Mouse (Mus musculus) thymus, adult 2 months (tissue): ENCODE measurements around the gene Scaf1.

Experiments used
- CTCF ChIP-seq: fragments of 200-500 bp; IDR thresholded peaks from 2 replicates; pipeline ENCODE4 v1.5.1; 2012; ENCODE audit warnings: mild to moderate bottlenecking, control low read depth, low read length, moderate library complexity, borderline replicate concordance; ENCODE audit not compliant: control insufficient read depth, poor library complexity, insufficient read depth; ENCODE audit errors: extremely low read depth
- POLR2A ChIP-seq: fragments of 200-500 bp; IDR thresholded peaks from 2 replicates; pipeline ENCODE4 v1.6.1; 2012; ENCODE audit warnings: mild to moderate bottlenecking, low read length, control low read depth, moderate library complexity; ENCODE audit not compliant: control insufficient read depth, poor library complexity, insufficient read depth; ENCODE audit errors: extremely low read depth

- no peak for TF ChIP-seq CTCF
- peak; percentile 57; the same call in 1 of the 2 replicates for TF ChIP-seq POLR2A
Measured at GRCm38 (mm10) chr7:45062239-45062835, 46.2 kb upstream of the Scaf1 start, which contains the start of the genes Nosip and Prrg2.
